Comparison of ENCODE assay signal across 9 mouse cellular contexts in the genomic region with DNA sequence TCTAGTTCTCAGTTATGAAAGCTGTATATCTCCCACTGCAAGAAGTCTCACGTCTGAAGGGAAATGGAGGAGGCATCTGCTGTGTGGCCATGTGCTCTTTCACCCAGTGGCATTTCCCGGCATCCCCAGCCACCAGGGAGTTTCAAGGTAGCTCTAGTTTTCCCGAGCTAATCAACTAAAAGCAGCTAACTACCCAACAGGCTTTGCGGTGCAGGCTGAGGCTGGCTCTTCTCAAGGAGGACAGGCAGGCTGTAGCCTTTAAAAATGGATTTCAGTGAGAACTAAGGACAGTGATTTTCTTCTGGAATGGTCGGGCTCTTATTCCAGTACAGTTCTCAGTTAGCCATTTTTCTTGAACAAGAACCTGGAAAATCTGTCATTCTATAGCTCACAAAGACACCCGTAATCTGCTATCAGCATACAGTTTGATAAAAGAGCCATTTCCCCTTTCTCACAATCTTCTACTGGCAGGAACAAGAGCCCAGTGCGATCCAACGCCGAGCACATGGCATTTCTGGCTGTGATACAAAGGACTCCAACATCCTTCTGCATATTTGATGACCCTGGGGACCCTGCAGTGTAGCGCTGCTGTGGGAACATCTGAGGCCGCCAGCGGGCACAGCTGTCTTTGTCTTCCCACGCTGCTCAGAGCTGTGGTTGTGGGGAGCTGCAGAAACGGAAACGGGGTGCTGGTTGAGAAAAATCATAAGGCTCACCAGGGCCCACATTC.
DNase-seq lines count a peak whose midpoint lies in the region; ATAC-seq and TF ChIP-seq lines count a peak whose summit lies in the region.
"Had no signal": no experiment of that assay in that cellular context is flagged by ENCODE, and none has a peak within 500 bp of the region (broad histone marks: within the 10 kb centered on the region; RNA-seq: fewer than 3 reads in every experiment).

No protein-coding gene starts in this region.

- no peaks in the 10 kb centered on the region for H3K36me3 ChIP-seq in forebrain, embryonic 10.5 days (replicated peaks)
- no peaks in the 10 kb centered on the region for H3K36me3 ChIP-seq in heart, embryonic 16.5 days (ENCODE audit: control insufficient read depth, insufficient read depth)
- H3K36me3 ChIP-seq in neural tube, embryonic 14.5 days (ENCODE audit: control insufficient read depth, insufficient read depth, low read length), result no peaks in the 10 kb centered on the region
- H3K36me3 ChIP-seq: stomach, embryonic 15.5 days had no signal

- peak overlapping the region; percentile 75 for H3K27ac ChIP-seq in forebrain, embryonic 10.5 days
- peak overlapping the region; percentile 49 for H3K27ac ChIP-seq in heart, embryonic 16.5 days (ENCODE audit: low read length)
- peak overlapping the region; percentile 80 for H3K27ac ChIP-seq in neural tube, embryonic 14.5 days (ENCODE audit: low read depth, low read length)
- H3K27ac ChIP-seq: stomach, embryonic 15.5 days had no signal

- no peak for TF ChIP-seq POLR2A in lung, adult 2 months (IDR thresholded peaks at IDR 0.05; ENCODE audit: borderline replicate concordance, extremely low read depth, low read depth, low read length)

- H3K4me2 ChIP-seq in heart, embryonic 16.5 days (ENCODE audit: low read depth, low read length), result peak overlapping the region; percentile 41
- H3K4me2 ChIP-seq in neural tube, embryonic 14.5 days (ENCODE audit: low read depth, low read length), result peak overlapping the region; percentile 15; the same call in 1 of the 2 replicates
- H3K4me2 ChIP-seq: stomach, embryonic 15.5 days had no signal

- ATAC-seq in heart, embryonic 16.5 days (replicated peaks; ENCODE audit: extremely low read depth, insufficient read depth, low FRiP score), result peak; percentile 87
- peak; percentile 93 for ATAC-seq in neural tube, embryonic 14.5 days (ENCODE audit: low read depth)

- no peaks in the 10 kb centered on the region for H3K9me3 ChIP-seq in forebrain, embryonic 10.5 days
- no peaks in the 10 kb centered on the region for H3K9me3 ChIP-seq in heart, embryonic 16.5 days (replicated peaks; ENCODE audit: control insufficient read depth, low read length)
- no peaks in the 10 kb centered on the region for H3K9me3 ChIP-seq in neural tube, embryonic 14.5 days (ENCODE audit: control insufficient read depth, low read length)
- H3K9me3 ChIP-seq: stomach, embryonic 15.5 days had no signal

- TF ChIP-seq CTCF in lung, adult 2 months (IDR thresholded peaks at IDR 0.05; ENCODE audit: insufficient read depth, low read length), result no peak

- H3K27me3 ChIP-seq in forebrain, embryonic 10.5 days (ENCODE audit: poor library complexity, severe bottlenecking), result no peaks in the 10 kb centered on the region; the same call in 1 of the 2 replicates
- no peaks in the 10 kb centered on the region for H3K27me3 ChIP-seq in heart, embryonic 16.5 days (ENCODE audit: control insufficient read depth, insufficient read depth, low read length)
- H3K27me3 ChIP-seq in neural tube, embryonic 14.5 days (ENCODE audit: control insufficient read depth, insufficient read depth, low read length), result no peaks in the 10 kb centered on the region
- H3K27me3 ChIP-seq: stomach, embryonic 15.5 days had no signal

- WGBS in forebrain, embryonic 10.5 days, result 54% methylated on average over 15 of the region's 15 CpGs
- 20% methylated on average over 15 of the region's 15 CpGs for WGBS in heart, embryonic 16.5 days
- WGBS in lung, adult 2 months, result 22% methylated on average over 15 of the region's 15 CpGs
- 11% methylated on average over 15 of the region's 15 CpGs for WGBS in neural tube, embryonic 14.5 days

- no peak overlapping the region for H3K9ac ChIP-seq in heart, embryonic 16.5 days (ENCODE audit: low read length)
- H3K9ac ChIP-seq in neural tube, embryonic 14.5 days (replicated peaks; ENCODE audit: low read depth, low read length), result 0 out of 2 replicates have a peak overlapping the region, but pooled peaks have one; percentile 21
- H3K9ac ChIP-seq: stomach, embryonic 15.5 days had no signal

- H3K4me1 ChIP-seq in forebrain, embryonic 10.5 days, result peaks cover 21% of the 10 kb centered on the region
- peaks cover 8% of the 10 kb centered on the region for H3K4me1 ChIP-seq in heart, embryonic 16.5 days (ENCODE audit: control insufficient read depth, insufficient read depth, low read length)
- no peaks in the 10 kb centered on the region for H3K4me1 ChIP-seq in lung, adult 2 months (ENCODE audit: control insufficient read depth, insufficient read depth, low read length)
- H3K4me1 ChIP-seq in neural tube, embryonic 14.5 days (ENCODE audit: control insufficient read depth, insufficient read depth, low read length), result peaks cover 9% of the 10 kb centered on the region; the same call in 1 of the 2 replicates
- H3K4me1 ChIP-seq: stomach, embryonic 15.5 days had no signal

- DNase-seq in adrenal gland, adult 2 months, result peak; percentile 24
- no peak for DNase-seq in adrenal gland, adult 8-10 months
- DNase-seq in forebrain, embryonic 10.5 days (ENCODE audit: extremely low spot score, low spot score), result no peak
- peak; percentile 67 for DNase-seq in kidney, postnatal 14 days
- DNase-seq in lung, adult 2 months, result peak; percentile 3
- no peak for DNase-seq in urinary bladder, postnatal 25 days (ENCODE audit: low spot score)

- no peak overlapping the region for H3K4me3 ChIP-seq in forebrain, embryonic 10.5 days
- peak overlapping the region; percentile 11; the same call in 1 of the 2 replicates for H3K4me3 ChIP-seq in heart, embryonic 16.5 days (ENCODE audit: low read length)
- no peak overlapping the region for H3K4me3 ChIP-seq in lung, adult 2 months (replicated peaks; ENCODE audit: extremely low read depth, low read depth, low read length)
- no peak overlapping the region for H3K4me3 ChIP-seq in neural tube, embryonic 14.5 days (ENCODE audit: low read depth, low read length)
- H3K4me3 ChIP-seq: stomach, embryonic 15.5 days had no signal

Comparison
In these comparisons a context has a peak if more than half of its experiments do, and no peak if none do; other contexts are left out.
1. DNase-seq: peak in adrenal gland, adult 2 months (single experiment), kidney, postnatal 14 days (single experiment) and lung, adult 2 months (single experiment); none in adrenal gland, adult 8-10 months (single experiment), forebrain, embryonic 10.5 days (single experiment) and urinary bladder, postnatal 25 days (single experiment).
2. Peak in every context shown above with its lines, with median percentiles within 50 percentile points of each other: H3K27ac ChIP-seq.